In genomic region chr9:123845120-123845519, GRCm38 (mm10) we compare ENCODE assay signal across 9 mouse cellular contexts. TPM values are rescaled to one million over a fixed set of nuclear protein-coding genes. Genes with fewer than 3 reads are reported as not detected.
DNase-seq lines count a peak whose midpoint lies in the region; ATAC-seq lines count a peak whose summit lies in the region.
"Had no signal": no experiment of that assay in that cellular context is flagged by ENCODE, and none has a peak within 500 bp of the region (broad histone marks: within the 10 kb centered on the region; RNA-seq: fewer than 3 reads in every experiment).

No protein-coding gene starts in this region.

- no peaks in the 10 kb centered on the region for H3K27me3 ChIP-seq in liver, embryonic 13.5 days
- H3K27me3 ChIP-seq in hindbrain, embryonic 11.5 days (ENCODE audit: control insufficient read depth, insufficient read depth, low read length), result no peaks in the 10 kb centered on the region
- H3K27me3 ChIP-seq: limb, embryonic 12.5 days had no signal

- peak; percentile 6 for DNase-seq in embryo, embryonic 10 days (ENCODE audit: low spot score)
- no peak for DNase-seq in embryo, embryonic 9.5 days (ENCODE audit: extremely low spot score)
- DNase-seq in MN1 (ENCODE audit: low spot score), result peak; percentile 37
- peak; percentile 24 for DNase-seq in gastrocnemius, postnatal 14 days
- DNase-seq in liver, embryonic 13.5 days, result peak; percentile 43
- no peak for DNase-seq in ovary, postnatal 14 days (ENCODE audit: low spot score)
- no peak for DNase-seq in hindbrain, embryonic 11.5 days (ENCODE audit: low spot score)
- no peak for DNase-seq in left cerebral cortex, adult 18-20 months (ENCODE audit: low spot score in 2 of 2)

- WGBS in liver, embryonic 13.5 days (ENCODE audit: insufficient replicate concordance), result 15% methylated on average over 3 of the region's 3 CpGs
- 77% methylated on average over 3 of the region's 3 CpGs for WGBS in hindbrain, embryonic 11.5 days

- H3K9ac ChIP-seq in liver, embryonic 13.5 days, result peak overlapping the region; percentile 30
- H3K9ac ChIP-seq in hindbrain, embryonic 11.5 days (ENCODE audit: low read depth, low read length), result no peak overlapping the region
- H3K9ac ChIP-seq: limb, embryonic 12.5 days had no signal

- H3K27ac ChIP-seq in liver, embryonic 13.5 days, result peak overlapping the region; percentile 69
- H3K27ac ChIP-seq in hindbrain, embryonic 11.5 days (ENCODE audit: low read depth, low read length), result no peak overlapping the region
- H3K27ac ChIP-seq: limb, embryonic 12.5 days had no signal

- H3K4me3 ChIP-seq in liver, embryonic 13.5 days (replicated peaks), result no peak overlapping the region
- no peak overlapping the region for H3K4me3 ChIP-seq in hindbrain, embryonic 11.5 days (ENCODE audit: low read depth, low read length)
- H3K4me3 ChIP-seq: limb, embryonic 12.5 days had no signal

- intact Hi-C loops in gastrocnemius, postnatal 14 days (cut with DNase I; ENCODE audit: low total_unique reads), result no loop called here

- H3K36me3 ChIP-seq in liver, embryonic 13.5 days, result peaks cover 14% of the 10 kb centered on the region
- H3K36me3 ChIP-seq in hindbrain, embryonic 11.5 days (ENCODE audit: control insufficient read depth, insufficient read depth, low read length), result no peaks in the 10 kb centered on the region

- peak; percentile 74 for ATAC-seq in liver, embryonic 13.5 days (ENCODE audit: low read depth)
- no peak for ATAC-seq in hindbrain, embryonic 11.5 days (ENCODE audit: low FRiP score)

- peaks cover 54% of the 10 kb centered on the region for H3K4me1 ChIP-seq in liver, embryonic 13.5 days (replicated peaks)
- no peaks in the 10 kb centered on the region for H3K4me1 ChIP-seq in hindbrain, embryonic 11.5 days (replicated peaks; ENCODE audit: control insufficient read depth, insufficient read depth, low read length)

- H3K4me2 ChIP-seq in liver, embryonic 13.5 days, result peak overlapping the region; percentile 16; the same call in 1 of the 2 replicates
- H3K4me2 ChIP-seq in hindbrain, embryonic 11.5 days (replicated peaks; ENCODE audit: low read depth, low read length), result no peak overlapping the region
- H3K4me2 ChIP-seq: limb, embryonic 12.5 days had no signal

- no peaks in the 10 kb centered on the region for H3K9me3 ChIP-seq in liver, embryonic 13.5 days (replicated peaks)
- no peaks in the 10 kb centered on the region for H3K9me3 ChIP-seq in hindbrain, embryonic 11.5 days (ENCODE audit: control insufficient read depth, low read length)
- H3K9me3 ChIP-seq: limb, embryonic 12.5 days had no signal

RNA-seq across cellular contexts. Expression of gene Fyco1, which starts 6.6 kb away (rescaled TPM):
- 100 to 1,000 TPM; 175 to 183 TPM for total RNA-seq in gastrocnemius, postnatal 14 days (2021)
- 3.4 and 3.8 TPM in 2 replicates for polyA plus RNA-seq in liver, embryonic 13.5 days (2015; fragmentation: Nextera tagmentation; extraction: Ambion mirVana)
- 6.8 and 9.5 TPM in 2 replicates for polyA plus RNA-seq in hindbrain, embryonic 11.5 days (2014; fragmentation: Nextera tagmentation; extraction: Ambion mirVana)
- total RNA-seq in left cerebral cortex, adult 18-20 months (2021), result 10 to 100 TPM; 25.7 to 25.8 TPM

RNA-seq across cellular contexts. Expression of gene Xcr1, which starts 16.7 kb away (rescaled TPM):
- not detected for total RNA-seq in gastrocnemius, postnatal 14 days (2021)
- not detected in 2 replicates for polyA plus RNA-seq in liver, embryonic 13.5 days (2015; fragmentation: Nextera tagmentation; extraction: Ambion mirVana)
- polyA plus RNA-seq in hindbrain, embryonic 11.5 days (2014; fragmentation: Nextera tagmentation; extraction: Ambion mirVana), result 0.04 and 0.06 TPM in 2 replicates
- total RNA-seq in left cerebral cortex, adult 18-20 months (2021), result not detected

RNA-seq across cellular contexts. Expression of gene Cxcr6, which starts 38.8 kb away (rescaled TPM):
- total RNA-seq in gastrocnemius, postnatal 14 days (2021), result under 1 TPM in 1 of 2 experiments, not detected in 1; 0.21 TPM
- polyA plus RNA-seq in liver, embryonic 13.5 days (2015; fragmentation: Nextera tagmentation; extraction: Ambion mirVana), result 0.08 and 0.15 TPM in 2 replicates
- polyA plus RNA-seq in hindbrain, embryonic 11.5 days (2014; fragmentation: Nextera tagmentation; extraction: Ambion mirVana), result 0.48 TPM in 1 of 2 replicates, not detected in the other
- total RNA-seq in left cerebral cortex, adult 18-20 months (2021), result not detected

Comparison
In these comparisons a context has a peak if more than half of its experiments do, and no peak if none do; other contexts are left out.
1. DNase-seq: peak in embryo, embryonic 10 days (single experiment), MN1 (single experiment), gastrocnemius, postnatal 14 days (single experiment) and liver, embryonic 13.5 days (single experiment); none in embryo, embryonic 9.5 days (single experiment), ovary, postnatal 14 days (single experiment), hindbrain, embryonic 11.5 days (single experiment) and left cerebral cortex, adult 18-20 months (0 of 2).
2. RNA of gene Fyco1, which starts 6.6 kb away (total RNA-seq): 175 to 183 TPM in gastrocnemius, postnatal 14 days; 25.7 to 25.8 TPM in left cerebral cortex, adult 18-20 months; every median in the first group is over 4 times any median in the second.